Mouse (Mus musculus) C2C12 (cell line): ENCODE results near the gene Vill.

Source experiments
- CEBPB ChIP-seq: IDR thresholded peaks from one replicate; pipeline ENCODE4 v1.6.1; 2011; ENCODE audit warnings: low read depth, mild to moderate bottlenecking, control low read depth, moderate library complexity
- CTCF ChIP-seq: IDR thresholded peaks from one replicate; pipeline ENCODE4 v1.5.1; 2011; ENCODE audit not compliant: control insufficient read depth, insufficient read depth, insufficient read length
- FOSL1 ChIP-seq: IDR thresholded peaks from one replicate; pipeline ENCODE4 v1.8.0; 2011; ENCODE audit warnings: mild to moderate bottlenecking, low read length; ENCODE audit not compliant: poor library complexity, insufficient read depth, severe bottlenecking
- MAX ChIP-seq: IDR thresholded peaks from one replicate; pipeline ENCODE4 v1.6.1; 2011; ENCODE audit warnings: mild to moderate bottlenecking, control low read depth
- MYOD1 ChIP-seq: IDR thresholded peaks from one replicate; pipeline ENCODE4 v1.6.1; 2011; ENCODE audit warnings: low read depth; ENCODE audit not compliant: control insufficient read depth, insufficient read length
- MYOG ChIP-seq: IDR thresholded peaks from one replicate; pipeline ENCODE4 v1.6.1; 2011; ENCODE audit not compliant: control insufficient read depth, insufficient read length; ENCODE audit errors: extremely low read depth
- USF1 ChIP-seq: IDR thresholded peaks from one replicate; pipeline ENCODE4 v1.6.1; 2011; ENCODE audit warnings: low read depth, mild to moderate bottlenecking, control low read depth, moderate library complexity

- no peak for TF ChIP-seq CTCF
- TF ChIP-seq USF1 = no peak
- TF ChIP-seq MAX = no peak
- no peak for TF ChIP-seq MYOG
- no peak for TF ChIP-seq FOSL1
- TF ChIP-seq MYOD1 = no peak
- no peak for TF ChIP-seq CEBPB
These were observed 17.7 kb downstream of the Vill start for GRCm38 (mm10) chr9:119070173-119070825.
